Mouse (Mus musculus) cerebral cortex, adult 2 months (tissue): ENCODE measurements around the gene Armc6.

Source experiments
- WGBS: fragments of 180-500 bp; shearing (Covaris S2); methylation state at CpG from one replicate; pipeline ENCODE4 v1.1.7; 2018; 5-methylcytosine and 5-hydroxymethylcytosine counted together

Gene Armc6

DNA sequence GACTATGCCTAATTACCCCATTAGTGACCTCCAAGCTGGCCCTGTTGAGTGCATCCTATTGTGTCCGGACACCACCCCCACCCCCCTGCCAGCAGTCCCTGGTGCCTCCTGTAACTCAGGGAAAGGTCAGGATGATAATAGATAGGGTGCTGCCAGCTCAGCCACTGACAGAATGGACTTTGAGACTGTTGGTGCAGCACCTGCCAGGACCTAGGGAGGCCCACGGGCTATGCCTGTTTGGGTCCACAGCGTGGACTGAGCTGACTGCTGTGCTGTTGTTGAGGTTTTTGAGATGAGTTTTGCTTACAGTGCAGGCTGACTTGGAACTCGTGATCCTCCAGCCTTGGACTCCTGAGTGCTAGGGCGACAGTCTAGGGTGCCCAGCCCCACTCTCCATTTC, 41.0 kb downstream of the Armc6 start:
- WGBS, result 76% methylated on average over 5 of the region's 5 CpGs

- 85% methylated on average over 7 of the region's 7 CpGs for WGBS
These were observed 45.6 kb downstream of the Armc6 start for GRCm38 (mm10) chr8:70188707-70189106.

GRCm38 (mm10) chr8:70183194-70183593, 51.1 kb downstream of the Armc6 start:
- WGBS, result 86% methylated on average over 4 of the region's 4 CpGs

- 50% methylated on average over 2 of the region's 2 CpGs for WGBS
These were observed 52.4 kb downstream of the Armc6 start for GRCm38 (mm10) chr8:70181903-70182252.

GRCm38 (mm10) chr8:70181212-70181902, 52.9 kb downstream of the Armc6 start:
- WGBS, result 87% methylated on average over 16 of the region's 16 CpGs

- WGBS, result 90% methylated on average over 4 of the region's 4 CpGs
These were observed 55.2 kb downstream of the Armc6 start for GRCm38 (mm10) chr8:70179082-70179481.

DNA sequence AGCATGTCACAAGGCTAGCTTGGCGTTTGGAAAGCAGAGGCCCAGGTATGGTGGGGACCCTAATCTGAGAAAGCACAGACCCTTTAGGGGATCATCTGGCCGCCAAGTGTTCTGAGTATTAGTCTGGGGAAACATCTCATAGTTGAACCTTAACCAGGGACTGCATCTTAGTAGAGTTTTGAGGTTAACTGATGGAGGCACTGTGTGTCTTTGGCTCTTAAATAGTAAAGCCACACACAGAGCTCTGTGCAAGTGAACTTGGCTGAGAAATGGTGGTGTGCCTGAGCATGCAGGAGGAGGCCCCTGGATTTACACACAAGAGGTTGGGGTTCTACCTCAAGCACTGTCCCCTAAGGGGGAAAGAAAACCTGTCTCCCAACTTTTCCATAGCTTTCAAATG, 56.0 kb downstream of the Armc6 start:
- 92% methylated on average over 2 of the region's 2 CpGs for WGBS

- 72% methylated on average over 7 of the region's 7 CpGs for WGBS
These were observed 60.2 kb downstream of the Armc6 start for GRCm38 (mm10) chr8:70174079-70174478.

DNA sequence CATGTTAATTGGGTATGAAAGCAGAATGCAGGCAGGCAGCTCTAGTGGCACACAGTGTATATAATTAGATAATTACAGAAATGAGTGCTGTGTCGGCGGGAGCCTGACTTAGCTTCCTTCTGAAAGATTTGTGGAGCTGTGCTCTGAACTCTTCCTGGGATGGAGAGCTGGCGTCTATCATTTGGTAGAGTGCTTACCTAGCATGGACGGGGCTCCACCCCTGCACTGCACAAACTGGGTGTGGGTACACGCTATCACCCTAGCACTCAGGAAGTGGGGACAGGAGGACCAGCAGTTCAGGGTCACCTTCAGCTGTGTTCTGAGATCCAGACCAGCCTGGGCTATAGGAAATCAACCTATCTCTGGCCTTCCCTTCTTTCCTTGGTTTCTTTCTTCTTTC, 60.9 kb downstream of the Armc6 start:
- WGBS, result 73% methylated on average over 5 of the region's 5 CpGs

- WGBS, result 2% methylated on average over 27 of the region's 27 CpGs
These were observed 62.1 kb downstream of the Armc6 start, which contains the start of gene Tmem161a for GRCm38 (mm10) chr8:70172043-70172681. TSS of gene Tmem161a (plus strand) at chr8:70172356.

DNA sequence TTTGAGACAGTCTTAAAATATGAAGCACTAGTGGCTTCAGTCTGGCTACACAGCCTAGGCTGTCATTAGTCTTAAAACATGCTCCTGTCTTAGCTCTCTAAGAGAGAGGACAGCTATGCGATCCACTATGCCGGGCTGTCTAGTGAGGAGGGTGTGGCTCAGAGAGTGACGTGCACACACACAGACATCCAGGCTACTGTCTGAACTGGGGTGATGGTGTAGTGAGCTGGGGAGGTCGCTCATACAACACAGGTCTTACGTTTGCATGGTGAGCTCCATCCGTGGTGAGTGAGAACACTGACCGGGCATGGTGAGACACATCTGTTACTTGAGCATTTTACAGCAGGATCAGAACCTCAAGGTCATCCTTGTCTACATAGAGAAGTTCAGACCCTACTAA, 63.0 kb downstream of the Armc6 start:
- WGBS, result 93% methylated on average over 7 of the region's 7 CpGs

GRCm38 (mm10) chr8:70170748-70171147, 63.5 kb downstream of the Armc6 start:
- WGBS, result 86% methylated on average over 3 of the region's 3 CpGs
